Mouse (Mus musculus) heart, adult 2 months (tissue): ENCODE results near the gene Erbin.

Experiments
- CTCF ChIP-seq: fragments of 200-600 bp; IDR thresholded peaks from 2 replicates; pipeline ENCODE4 v1.8.1; 2022; ENCODE audit warnings: antibody characterized with exemption, mild to moderate bottlenecking, moderate library complexity
- EP300 ChIP-seq: fragments of 200-500 bp; IDR thresholded peaks from 2 replicates; pipeline ENCODE4 v1.6.1; 2011; ENCODE audit warnings: low read depth, low read length, control low read depth; ENCODE audit not compliant: insufficient read depth

DNA sequence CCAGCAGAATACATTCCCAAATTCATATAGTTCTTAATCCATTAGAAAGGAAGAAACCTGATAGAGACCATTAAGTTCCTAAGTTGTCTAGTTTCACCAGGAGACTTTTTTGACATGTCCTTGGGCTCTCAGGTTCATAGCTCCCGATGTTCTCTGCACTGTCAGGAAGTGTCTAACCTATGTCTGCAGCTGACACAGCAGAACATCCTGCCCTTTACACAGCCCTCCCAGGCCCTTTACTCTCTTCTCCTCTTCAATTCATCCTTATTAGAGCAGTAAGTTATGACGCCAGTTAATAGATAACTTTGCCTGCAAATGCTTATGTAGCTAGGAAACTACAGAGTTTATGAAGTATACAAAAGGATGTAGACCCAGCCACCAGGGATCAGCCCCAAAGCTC is 20.5 kb upstream of the Erbin start:
- TF ChIP-seq CTCF, result no peak
- no peak for TF ChIP-seq EP300
